Mouse (Mus musculus) bone marrow macrophage, adult 2 months (primary cell): Measurements from ENCODE around the gene Hspb9.
A peak's percentile ranks its signal among the peaks of the same experiment; 100 is the strongest.

Experiments used
- CTCF ChIP-seq: IDR thresholded peaks from 2 replicates; pipeline ENCODE4 v1.5.1; 2012; ENCODE audit warnings: low read depth, mild to moderate bottlenecking, low read length, moderate library complexity
- POLR2A ChIP-seq: IDR thresholded peaks from 2 replicates; pipeline ENCODE4 v1.6.1; 2012; ENCODE audit warnings: mild to moderate bottlenecking, low read depth, low read length, borderline replicate concordance

DNA sequence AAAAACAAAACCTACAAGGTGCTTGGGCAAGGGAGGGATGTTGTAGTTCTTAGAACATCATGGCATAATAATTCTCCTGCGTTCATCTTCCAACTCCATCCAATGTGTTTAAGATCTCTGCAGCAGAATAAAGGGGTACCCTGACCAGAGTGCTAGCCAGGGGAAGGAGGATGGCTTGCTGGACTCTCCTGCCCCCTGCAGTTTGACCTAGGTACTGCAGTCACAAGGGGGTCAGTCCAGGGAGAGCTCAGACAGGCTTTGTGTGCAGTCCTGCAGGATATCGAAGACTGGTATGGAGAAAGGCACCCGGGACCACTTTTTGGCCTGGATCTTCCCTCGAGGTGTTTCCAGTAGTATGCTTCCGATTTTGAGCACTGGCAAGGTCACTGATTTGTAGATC is 18.7 kb upstream of the Hspb9 start:
- TF ChIP-seq POLR2A: no peak
- TF ChIP-seq CTCF: peak; percentile 63; the same call in 1 of the 2 replicates
